14 mouse cellular contexts compared by ENCODE assay signal in genomic region chr4:127199406-127199805, GRCm38 (mm10). TPM values are rescaled to one million over a fixed set of nuclear protein-coding genes. Genes with fewer than 3 reads are reported as not detected.
DNase-seq lines count a peak whose midpoint lies in the region; ATAC-seq and TF ChIP-seq lines count a peak whose summit lies in the region.
"Had no signal": no experiment of that assay in that cellular context is flagged by ENCODE, and none has a peak within 500 bp of the region (broad histone marks: within the 10 kb centered on the region; RNA-seq: fewer than 3 reads in every experiment).

No protein-coding gene starts in this region.

- TF ChIP-seq CTCF in lung, embryonic 14.5 days (IDR thresholded peaks at IDR 0.05; ENCODE audit: low read depth), result peak; percentile 30; the same call in 1 of the 2 replicates
- peak; percentile 99 for TF ChIP-seq CTCF in E14TG2a.4 (conservative IDR thresholded peaks at IDR 0.05; ENCODE audit: low read length)

- H3K27ac ChIP-seq in lung, embryonic 14.5 days (ENCODE audit: low read depth), result no peak overlapping the region
- H3K27ac ChIP-seq: forebrain, embryonic 10.5 days; macrophage; neural tube, embryonic 13.5 days had no signal

- no peaks in the 10 kb centered on the region for H3K36me3 ChIP-seq in lung, embryonic 14.5 days (ENCODE audit: insufficient read depth)
- H3K36me3 ChIP-seq in E14TG2a.4 (ENCODE audit: insufficient read depth, low read length), result peaks cover 52% of the 10 kb centered on the region
- H3K36me3 ChIP-seq: forebrain, embryonic 10.5 days had no signal

- no peak overlapping the region for H3K4me3 ChIP-seq in lung, embryonic 14.5 days (ENCODE audit: low read depth, low read length)
- peak overlapping the region; percentile 84 for H3K4me3 ChIP-seq in E14TG2a.4 (replicated peaks; ENCODE audit: low read length)
- H3K4me3 ChIP-seq: forebrain, embryonic 10.5 days; neural tube, embryonic 13.5 days had no signal

- no peaks in the 10 kb centered on the region for H3K9me3 ChIP-seq in lung, embryonic 14.5 days (ENCODE audit: low read depth, low read length)
- H3K9me3 ChIP-seq in E14TG2a.4 (ENCODE audit: low read length), result no peaks in the 10 kb centered on the region
- H3K9me3 ChIP-seq: forebrain, embryonic 10.5 days; neural tube, embryonic 13.5 days had no signal

- DNase-seq in cerebellum, postnatal 10 days, result peak; percentile 52 to 68
- no peak for DNase-seq in cerebellum, postnatal 4 days (ENCODE audit: low spot score in 2 of 2)
- no peak for DNase-seq in lung, embryonic 14.5 days
- DNase-seq in lung, postnatal 25 days (ENCODE audit: low spot score), result no peak
- no peak for DNase-seq in urinary bladder, postnatal 25 days (ENCODE audit: low spot score)
- no peak for DNase-seq in heart, adult 9 months (ENCODE audit: low spot score in 2 of 2)
- DNase-seq: adrenal gland, postnatal 25 days; kidney, adult 18-20 months had no signal

- WGBS in lung, embryonic 14.5 days, result 43% methylated on average over 12 of the region's 12 CpGs

- no peak for ATAC-seq in lung, embryonic 14.5 days (ENCODE audit: insufficient read depth)
- ATAC-seq in monocyte, adult 5-6 weeks (replicated peaks; ENCODE audit: insufficient number of reproducible peaks, low FRiP score, low TSS enrichment, poor library complexity, severe bottlenecking), result 0 out of 2 replicates have a peak, but pooled peaks have one; percentile 34

- no peaks in the 10 kb centered on the region for H3K4me1 ChIP-seq in lung, embryonic 14.5 days (ENCODE audit: insufficient read depth)
- peaks cover 89% of the 10 kb centered on the region for H3K4me1 ChIP-seq in E14TG2a.4 (replicated peaks; ENCODE audit: low read depth, low read length)

- no peaks in the 10 kb centered on the region for H3K27me3 ChIP-seq in lung, embryonic 14.5 days (ENCODE audit: insufficient read depth, low read length)
- H3K27me3 ChIP-seq in E14TG2a.4 (ENCODE audit: insufficient read depth, low read length), result no peaks in the 10 kb centered on the region
- H3K27me3 ChIP-seq: neural tube, embryonic 13.5 days had no signal

- no peak overlapping the region for H3K4me2 ChIP-seq in lung, embryonic 14.5 days
- H3K4me2 ChIP-seq: neural tube, embryonic 13.5 days had no signal

- no peak overlapping the region for H3K9ac ChIP-seq in lung, embryonic 14.5 days
- H3K9ac ChIP-seq: neural tube, embryonic 13.5 days had no signal

RNA-seq across cellular contexts. Expression of gene Dlgap3, which starts 30.4 kb away (rescaled TPM):
- polyA plus RNA-seq in lung, embryonic 14.5 days (2014; fragmentation: Nextera tagmentation; extraction: Ambion mirVana), result 0.97 and 1.4 TPM in 2 replicates
- total RNA-seq in monocyte, adult 5-6 weeks (2017), result not detected in 3 replicates
- total RNA-seq: MEL had no signal
- polyA plus RNA-seq: macrophage had no signal

RNA-seq across cellular contexts. Expression of gene Smim12, which starts 44.2 kb away (rescaled TPM):
- polyA plus RNA-seq in lung, embryonic 14.5 days (2014; fragmentation: Nextera tagmentation; extraction: Ambion mirVana), result 57.5 and 63.0 TPM in 2 replicates
- 32.2 to 42.3 TPM (median 32.9 TPM) in 3 replicates for total RNA-seq in monocyte, adult 5-6 weeks (2017)

Comparison
In these comparisons a context has a peak if more than half of its experiments do, and no peak if none do; other contexts are left out.
1. DNase-seq: peak in cerebellum, postnatal 10 days (2 of 2); none in cerebellum, postnatal 4 days (0 of 2), lung, embryonic 14.5 days (single experiment), lung, postnatal 25 days (single experiment), urinary bladder, postnatal 25 days (single experiment) and heart, adult 9 months (0 of 2).